Mouse (Mus musculus): ENCODE data around the gene Gm20388.

- TF ChIP-seq POLR2A (IDR thresholded peaks at IDR 0.05; ENCODE audit: borderline replicate concordance, control insufficient read depth, low read depth, low read length) (no peak), CTCF (IDR thresholded peaks at IDR 0.05; ENCODE audit: control insufficient read depth, insufficient read depth, low read length) (no peak)
Measured at GRCm38 (mm10) chr8:120550937-120551676, 640.5 kb downstream of the Gm20388 start.

All from bone marrow, adult 2 months (tissue).